Mouse (Mus musculus) midbrain, embryonic 16.5 days (tissue): Measurements from ENCODE around the gene Macrod1. TPM values are rescaled to one million over a fixed set of nuclear protein-coding genes. Genes with fewer than 3 reads are reported as not detected.

ENCODE experiments used
- ATAC-seq: fragments of 200-750 bp; cut with Nextera tagmentation; 2 replicates; pipeline ENCODE4 v1.8.0; 2017; ENCODE audit warnings: moderate TSS enrichment
- H3K27ac ChIP-seq: fragments of 300-500 bp; sonication (generic); 2 replicates; pipeline ENCODE4 v1.5.1; 2014; ENCODE audit warnings: mild to moderate bottlenecking, low read length, mixed read lengths
- H3K27me3 ChIP-seq: fragments of 300-500 bp; sonication (generic); 2 replicates; pipeline ENCODE4 v1.6.1; 2014; ENCODE audit warnings: low read depth, low read length, mixed read lengths; ENCODE audit not compliant: control insufficient read depth, insufficient read depth
- H3K36me3 ChIP-seq: fragments of 300-500 bp; sonication (generic); 2 replicates; pipeline ENCODE4 v1.6.1; 2014; ENCODE audit warnings: mild to moderate bottlenecking, low read length, moderate library complexity, mixed read lengths; ENCODE audit not compliant: control insufficient read depth, insufficient read depth
- H3K4me1 ChIP-seq: fragments of 300-500 bp; sonication (generic); 2 replicates; pipeline ENCODE4 v1.6.1; 2014; ENCODE audit warnings: mild to moderate bottlenecking, low read length, mixed read lengths; ENCODE audit not compliant: control insufficient read depth, insufficient read depth
- H3K4me2 ChIP-seq: fragments of 300-500 bp; sonication (generic); 2 replicates; pipeline ENCODE4 v1.6.1; 2014; ENCODE audit warnings: mild to moderate bottlenecking, low read length, mixed read lengths
- H3K4me3 ChIP-seq: fragments of 300-500 bp; sonication (generic); 2 replicates; pipeline ENCODE4 v1.5.1; 2014; ENCODE audit warnings: low read depth, mild to moderate bottlenecking, low read length, moderate library complexity, mixed read lengths
- H3K9ac ChIP-seq: fragments of 300-500 bp; sonication (generic); 2 replicates; pipeline ENCODE4 v1.6.1; 2014; ENCODE audit warnings: low read depth, low read length, mixed read lengths
- H3K9me3 ChIP-seq: fragments of 300-500 bp; sonication (generic); replicated peaks from 2 replicates; pipeline ENCODE4 v1.6.1; 2014; ENCODE audit warnings: mild to moderate bottlenecking, low read length, mixed read lengths; ENCODE audit not compliant: control insufficient read depth, poor library complexity, severe bottlenecking
- WGBS: fragments of 180-500 bp; shearing (Covaris S2); extraction: QIAGEN DNeasy Blood & Tissue Kit; methylation state at CpG from one replicate; pipeline ENCODE4 v1.1.7; 2014; 5-methylcytosine and 5-hydroxymethylcytosine counted together
- polyA plus RNA-seq: library from polyadenylated mRNA; unstranded; fragments of >200 nt; fragmentation: Nextera tagmentation; extraction: Ambion mirVana; gene quantifications from 2 replicates; pipeline ENCODE4 v1.2.1, GENCODE M21; 2015

Macrod1 gene
- polyA plus RNA-seq, 1 experiment from 2014 or later: 5.9 TPM

- no peaks in the 10 kb centered on the region; the same call in 1 of the 2 replicates for H3K4me1 ChIP-seq
- no peak overlapping the region for H3K9ac ChIP-seq
- peaks cover 5% of the 10 kb centered on the region for H3K27me3 ChIP-seq
- H3K4me2 ChIP-seq: no peak overlapping the region
- 51% methylated on average over 6 of the region's 6 CpGs for WGBS
- H3K4me3 ChIP-seq: no peak overlapping the region
- no peaks in the 10 kb centered on the region for H3K9me3 ChIP-seq
- no peaks in the 10 kb centered on the region for H3K36me3 ChIP-seq
- no peak for ATAC-seq
- no peak overlapping the region for H3K27ac ChIP-seq
Observed at GRCm38 (mm10) chr19:7191639-7192038, 135.0 kb downstream of the Macrod1 start.

DNA sequence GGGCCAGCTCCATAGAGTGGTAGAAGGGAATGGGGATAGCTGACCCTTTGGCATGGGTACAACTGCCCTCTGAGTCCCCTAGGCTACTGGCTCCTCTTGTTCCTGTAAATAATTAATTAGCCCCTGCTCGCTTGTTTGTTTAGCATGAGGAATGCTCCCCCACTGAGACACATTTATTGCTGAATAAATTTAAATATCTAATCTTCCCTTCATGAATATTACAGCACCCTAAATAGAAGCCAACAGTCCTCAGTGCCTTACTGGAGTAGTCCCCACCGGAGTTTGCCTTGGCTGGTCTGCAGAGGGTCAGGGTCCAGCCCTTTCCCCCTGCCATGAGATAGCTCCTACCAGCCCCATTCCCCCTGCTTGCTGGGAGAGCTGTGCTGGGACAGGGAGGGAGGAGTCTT lies 136.0 kb downstream of the Macrod1 start:
- no peaks in the 10 kb centered on the region for H3K36me3 ChIP-seq
- H3K4me2 ChIP-seq: no peak overlapping the region
- no peak for ATAC-seq
- no peak overlapping the region for H3K9ac ChIP-seq
- H3K27me3 ChIP-seq: peaks cover 8% of the 10 kb centered on the region
- no peaks in the 10 kb centered on the region; the same call in 1 of the 2 replicates for H3K4me1 ChIP-seq
- no peaks in the 10 kb centered on the region for H3K9me3 ChIP-seq
- no peak overlapping the region for H3K4me3 ChIP-seq
- no peak overlapping the region for H3K27ac ChIP-seq
- 33% methylated on average over 2 of the region's 2 CpGs for WGBS

GRCm38 (mm10) chr19:7195900-7196728 lies 139.5 kb downstream of the Macrod1 start:
- Histone ChIP-seq H3K27ac (no peak overlapping the region), H3K4me2 (no peak overlapping the region), H3K9ac (no peak overlapping the region), H3K4me1 (no peaks in the 10 kb centered on the region; the same call in 1 of the 2 replicates), H3K36me3 (peaks cover 19% of the 10 kb centered on the region), H3K4me3 (no peak overlapping the region), H3K9me3 (no peaks in the 10 kb centered on the region), H3K27me3 (peaks cover 6% of the 10 kb centered on the region)
- WGBS: 13% methylated on average over 33 of the region's 33 CpGs
- 0 out of 2 replicates have a peak, but pooled peaks have one; percentile 3 for ATAC-seq

GRCm38 (mm10) chr19:7196741-7197270 lies 140.2 kb downstream of the Macrod1 start:
- H3K4me3 ChIP-seq: no peak overlapping the region
- H3K4me2 ChIP-seq: no peak overlapping the region
- 15% methylated on average over 17 of the region's 17 CpGs for WGBS
- peak; percentile 23; the same call in 1 of the 2 replicates for ATAC-seq
- no peaks in the 10 kb centered on the region; the same call in 1 of the 2 replicates for H3K4me1 ChIP-seq
- H3K27me3 ChIP-seq: peaks cover 6% of the 10 kb centered on the region
- no peak overlapping the region for H3K27ac ChIP-seq
- peaks cover 22% of the 10 kb centered on the region for H3K36me3 ChIP-seq
- H3K9ac ChIP-seq: no peak overlapping the region; the same call in 1 of the 2 replicates
- no peaks in the 10 kb centered on the region for H3K9me3 ChIP-seq

GRCm38 (mm10) chr19:7197445-7197844 lies 140.8 kb downstream of the Macrod1 start:
- H3K4me2 ChIP-seq: no peak overlapping the region
- H3K36me3 ChIP-seq: peaks cover 25% of the 10 kb centered on the region
- no peaks in the 10 kb centered on the region; the same call in 1 of the 2 replicates for H3K4me1 ChIP-seq
- H3K9me3 ChIP-seq: no peaks in the 10 kb centered on the region
- H3K27me3 ChIP-seq: peaks cover 6% of the 10 kb centered on the region
- ATAC-seq: peak; percentile 25; the same call in 1 of the 2 replicates
- no peak overlapping the region for H3K4me3 ChIP-seq
- 87% methylated on average over 9 of the region's 9 CpGs for WGBS
- H3K9ac ChIP-seq: no peak overlapping the region
- H3K27ac ChIP-seq: no peak overlapping the region

GRCm38 (mm10) chr19:7199089-7199488 lies 142.5 kb downstream of the Macrod1 start:
- Histone ChIP-seq H3K4me2 (no peak overlapping the region), H3K36me3 (peaks cover 37% of the 10 kb centered on the region), H3K27me3 (peaks cover 6% of the 10 kb centered on the region), H3K27ac (no peak overlapping the region), H3K9ac (no peak overlapping the region), H3K9me3 (no peaks in the 10 kb centered on the region), H3K4me1 (no peaks in the 10 kb centered on the region; the same call in 1 of the 2 replicates), H3K4me3 (no peak overlapping the region)
- WGBS: 94% methylated on average over 13 of the region's 13 CpGs
- ATAC-seq: no peak

DNA sequence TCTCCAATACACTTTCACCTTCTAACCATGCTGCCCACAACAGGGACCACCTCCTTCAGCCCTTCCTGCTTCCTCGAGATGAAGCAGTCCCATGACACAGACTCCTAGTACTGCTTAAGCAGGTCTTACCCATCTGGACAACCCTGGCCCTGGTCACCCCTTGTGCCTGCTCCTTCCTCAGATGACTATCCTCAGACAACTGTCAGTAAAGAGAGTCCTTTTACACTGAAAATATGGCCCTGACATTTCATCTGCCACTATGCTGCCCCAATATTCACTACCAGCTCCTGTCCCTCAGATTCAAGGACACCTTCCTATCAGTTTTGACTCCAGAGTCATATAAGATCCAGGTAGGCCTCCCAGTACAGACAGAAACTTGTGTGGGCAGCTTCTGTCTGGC lies 143.8 kb downstream of the Macrod1 start:
- H3K9ac ChIP-seq: no peak overlapping the region
- H3K4me1 ChIP-seq: peaks cover 13% of the 10 kb centered on the region
- no peaks in the 10 kb centered on the region for H3K9me3 ChIP-seq
- H3K36me3 ChIP-seq: peaks cover 37% of the 10 kb centered on the region
- no peak for ATAC-seq
- H3K4me3 ChIP-seq: no peak overlapping the region
- WGBS: 60% methylated on average over 1 of the region's 1 CpGs
- H3K27me3 ChIP-seq: peaks cover 6% of the 10 kb centered on the region
- no peak overlapping the region for H3K27ac ChIP-seq
- no peak overlapping the region for H3K4me2 ChIP-seq

- Histone ChIP-seq H3K4me1 (peaks cover 19% of the 10 kb centered on the region), H3K4me3 (peak overlapping the region; percentile 87), H3K9me3 (no peaks in the 10 kb centered on the region), H3K36me3 (peaks cover 20% of the 10 kb centered on the region), H3K4me2 (peak overlapping the region; percentile 92), H3K27ac (peak overlapping the region; percentile 89; the same call in 1 of the 2 replicates), H3K27me3 (no peaks in the 10 kb centered on the region), H3K9ac (peak overlapping the region; percentile 71)
- no peak for ATAC-seq
- 66% methylated on average over 2 of the region's 2 CpGs for WGBS
Observed at GRCm38 (mm10) chr19:7204898-7205297, 148.3 kb downstream of the Macrod1 start.

- peaks cover 18% of the 10 kb centered on the region for H3K36me3 ChIP-seq
- 30% methylated on average over 7 of the region's 7 CpGs for WGBS
- peaks cover 19% of the 10 kb centered on the region for H3K4me1 ChIP-seq
- no peak for ATAC-seq
- H3K9me3 ChIP-seq: no peaks in the 10 kb centered on the region
- H3K27me3 ChIP-seq: no peaks in the 10 kb centered on the region
- H3K9ac ChIP-seq: peak overlapping the region; percentile 71
- H3K4me3 ChIP-seq: peak overlapping the region; percentile 87
- peak overlapping the region; percentile 89 for H3K27ac ChIP-seq
- H3K4me2 ChIP-seq: peak overlapping the region; percentile 92
Observed at GRCm38 (mm10) chr19:7205326-7205725, 148.7 kb downstream of the Macrod1 start.
